Mouse (Mus musculus): ENCODE measurements around the gene Cpsf2. TPM values are rescaled to one million over a fixed set of nuclear protein-coding genes. Genes with fewer than 3 reads are reported as not detected.

Cpsf2 gene
- total RNA-seq, 2 experiments from 2014 or later: 28.4 to 30.0 TPM

DNA sequence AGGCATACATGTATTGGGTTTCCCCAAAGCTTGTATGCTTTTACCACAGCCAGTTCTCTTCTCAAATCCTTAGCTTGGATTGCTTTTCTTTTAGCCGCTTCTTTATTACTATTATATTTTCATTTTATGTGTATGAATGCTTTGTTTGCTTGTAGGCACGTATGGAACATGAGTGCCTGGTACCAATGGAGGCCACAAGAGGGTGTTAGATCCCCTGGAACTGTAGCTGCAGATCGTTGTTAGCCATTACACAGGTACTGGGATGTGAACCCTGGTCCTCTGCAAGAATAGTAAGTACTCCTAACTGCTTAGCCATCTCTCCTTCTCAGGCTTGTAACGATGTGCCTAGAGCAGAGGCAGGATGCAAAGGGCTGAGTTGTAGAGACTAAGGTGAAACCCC lies 78.4 kb downstream of the Cpsf2 start:
- no peak for DNase-seq (ENCODE audit: extremely low spot score in 1 of 2, low spot score in 1 of 2)

DNA sequence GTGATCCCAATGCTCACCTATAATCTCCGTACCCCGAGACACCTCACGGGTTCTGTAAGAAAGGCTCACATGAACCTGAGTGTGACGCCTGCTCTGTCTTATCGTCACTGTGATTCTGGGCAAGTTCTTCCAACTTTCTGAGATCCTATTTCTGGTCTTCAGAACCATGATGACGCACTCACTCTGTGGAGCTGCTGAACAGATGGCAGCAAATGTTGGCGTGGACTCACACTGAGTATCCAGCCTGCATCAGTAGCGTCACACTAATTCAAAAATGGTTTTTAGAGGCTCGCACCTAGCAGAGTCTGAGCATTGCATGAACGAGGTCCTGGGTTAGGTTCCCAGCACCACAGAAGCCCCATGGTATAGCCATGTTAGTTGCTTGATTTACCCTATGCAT lies 80.0 kb downstream of the Cpsf2 start:
- peak in 1 of 2 experiments; percentile 17 for DNase-seq (ENCODE audit: extremely low spot score in 1 of 2, low spot score in 1 of 2)

Other genes with a start within 250 kb of the Cpsf2 start
- 1 to 10 TPM; 5.4 to 5.5 TPM for gene Fbln5, start 156.9 kb upstream of the Cpsf2 start, total RNA-seq (2021)
- 10 to 100 TPM; 26.1 to 28.6 TPM for gene Trip11, start 62.7 kb upstream of the Cpsf2 start, total RNA-seq (2021)
- gene Atxn3, start 17.7 kb upstream of the Cpsf2 start, total RNA-seq (2021): 10 to 100 TPM; 19.3 to 20.4 TPM
- gene Slc24a4, start 152.7 kb downstream of the Cpsf2 start, total RNA-seq (2021): 10 to 100 TPM; 39.5 to 44.1 TPM